Mouse (Mus musculus): Measurements from ENCODE around the gene Dscam.
A peak's percentile ranks its signal among the peaks of the same experiment; 100 is the strongest.

The Dscam gene

DNA sequence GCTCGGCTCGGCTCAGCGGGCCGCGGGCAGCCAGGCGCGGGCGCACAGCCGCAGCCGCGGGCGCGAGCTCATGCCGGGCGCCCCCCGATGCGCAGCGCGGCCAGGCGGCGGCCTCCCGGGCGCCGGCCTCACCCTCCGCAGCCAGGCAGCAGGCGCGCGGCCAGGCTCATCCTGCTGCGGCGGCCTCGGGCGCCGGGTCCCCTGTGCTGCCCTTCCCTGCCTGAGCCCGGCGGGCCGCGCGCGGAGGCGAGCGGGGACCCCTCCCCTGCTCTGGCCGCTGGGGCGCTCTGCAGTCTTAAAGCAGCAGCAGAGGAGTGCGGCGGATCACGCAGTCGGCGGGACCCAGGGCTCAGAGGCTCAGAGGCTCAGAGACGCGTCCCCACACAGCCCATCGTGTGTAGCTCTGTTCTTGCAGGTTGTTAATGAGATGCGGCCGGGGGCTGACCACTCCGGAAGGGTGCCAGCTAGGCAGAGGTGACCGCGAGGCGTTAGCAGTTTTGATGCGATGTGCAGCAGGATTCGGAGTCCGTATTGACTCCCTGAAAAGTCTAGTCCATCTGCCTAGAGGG is at the start of gene Dscam:
Dscam (minus strand) TSS at position 240 of the 569 bp plus-strand sequence.
- DNase-seq: no peak

DNA sequence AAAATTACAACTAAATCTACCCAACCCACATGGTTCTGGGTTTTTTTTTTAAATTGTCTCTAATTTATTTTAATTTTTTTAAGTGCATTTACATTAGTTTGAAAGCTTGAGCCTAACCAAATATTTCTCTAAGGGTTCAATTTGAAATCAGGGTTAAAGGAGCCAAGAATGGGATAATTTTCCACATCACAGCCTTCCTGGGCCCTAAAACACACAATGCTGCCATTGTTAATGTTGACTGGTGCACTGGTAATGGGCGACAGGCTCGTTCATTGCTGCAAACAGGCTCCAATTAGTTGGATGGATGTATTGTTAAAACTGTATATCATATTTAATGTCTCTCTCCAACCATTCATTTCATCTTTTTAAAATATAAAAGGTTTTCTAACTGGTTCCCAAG is 48.8 kb upstream of the Dscam start:
- no peak for DNase-seq

DNA sequence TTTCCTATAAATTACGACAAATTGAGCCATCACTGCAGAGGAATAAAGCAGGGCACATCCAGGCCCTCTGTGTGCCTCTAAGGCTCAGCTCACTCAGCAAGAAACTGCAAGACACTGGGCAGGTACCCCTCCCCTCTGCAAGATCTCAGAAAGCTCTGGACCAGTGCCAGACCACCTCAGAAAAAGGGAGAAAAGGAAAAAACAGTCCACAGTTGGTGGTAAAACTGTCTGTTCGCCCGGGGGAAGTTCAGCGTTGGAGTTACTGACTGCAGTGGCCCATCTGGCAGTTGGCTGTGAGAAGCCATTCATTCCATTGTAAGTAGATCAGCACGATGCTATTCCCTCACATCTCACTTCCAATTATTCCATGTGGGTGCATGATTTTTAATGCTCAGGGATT is 39.4 kb upstream of the Dscam start:
- DNase-seq: peak; percentile 1

DNA sequence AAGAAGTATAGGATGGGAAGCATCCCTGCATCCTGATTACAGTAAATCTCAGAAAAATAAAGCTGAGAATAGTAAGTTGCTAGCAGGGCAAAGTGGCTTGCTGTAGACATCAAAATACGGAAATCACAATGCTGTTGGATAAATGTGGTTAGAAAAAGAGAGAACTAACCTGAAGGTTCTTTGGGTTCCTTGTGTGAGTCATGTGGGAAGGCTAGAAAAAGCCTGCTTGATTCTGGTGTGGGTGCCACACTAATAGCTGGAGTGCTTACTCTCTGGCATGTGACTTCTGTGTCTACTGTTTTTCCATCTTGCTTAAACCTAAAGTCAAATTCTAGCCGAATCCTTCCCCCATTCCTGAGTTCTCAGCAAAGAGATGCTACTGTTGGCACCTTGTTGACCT is 37.7 kb upstream of the Dscam start:
- no peak for DNase-seq

DNA sequence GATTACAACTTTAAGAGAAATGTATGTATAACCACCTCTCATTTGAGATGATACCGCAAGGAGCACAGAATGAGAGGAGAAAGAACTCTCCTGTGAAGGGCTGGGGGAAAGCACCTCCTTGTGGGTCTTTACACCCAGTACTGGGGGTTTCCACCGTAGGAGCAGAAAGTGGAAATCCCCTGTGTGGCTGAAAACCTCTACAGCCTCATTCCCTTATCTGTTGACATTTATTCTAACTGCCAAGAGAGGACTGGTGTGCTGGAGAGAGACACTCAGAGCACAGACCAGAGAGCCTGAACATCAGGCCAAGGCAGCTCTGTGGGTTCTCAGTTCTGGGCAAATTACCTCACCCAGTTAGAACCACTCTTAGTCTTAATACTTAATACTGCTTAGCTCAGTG is 33.5 kb upstream of the Dscam start:
- DNase-seq: no peak

DNA sequence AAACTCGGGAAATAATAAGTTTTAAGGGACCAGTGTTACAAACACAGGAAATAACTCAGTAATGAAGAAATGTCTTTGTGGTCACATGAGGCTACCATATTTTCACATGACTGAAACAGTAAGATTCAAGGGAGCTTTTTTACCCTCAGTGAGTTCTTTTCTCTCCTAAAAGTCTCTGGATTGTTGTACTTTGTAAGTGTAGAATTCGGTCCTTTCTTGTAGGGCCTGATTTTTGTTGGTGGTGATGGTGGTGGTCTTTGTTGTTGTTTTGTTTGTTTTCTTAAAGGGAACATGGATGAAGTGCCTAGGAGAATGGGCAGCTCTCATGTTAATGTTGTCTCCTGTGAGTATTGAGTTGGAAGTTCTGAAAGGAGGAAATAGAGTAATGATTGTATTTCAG is 33.0 kb upstream of the Dscam start:
- DNase-seq: no peak

DNA sequence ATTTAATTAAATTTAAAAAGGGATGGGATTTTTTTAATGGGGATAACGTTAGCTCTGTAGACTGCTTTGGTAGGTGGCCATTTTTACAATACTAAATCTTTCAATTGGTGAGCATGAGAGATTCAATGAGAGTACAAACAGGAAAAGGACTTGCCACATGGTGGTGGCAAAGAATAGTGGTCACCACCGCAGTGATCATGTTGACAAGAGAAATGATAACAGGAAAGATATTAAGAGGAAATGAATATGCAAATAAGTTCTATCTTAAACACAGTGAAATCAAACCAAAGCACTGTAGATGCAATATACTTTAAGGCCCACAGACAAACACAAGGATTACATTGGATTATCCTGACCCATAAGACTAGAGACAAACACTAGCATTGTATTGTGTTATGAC is 24.1 kb upstream of the Dscam start:
- no peak for DNase-seq

DNA sequence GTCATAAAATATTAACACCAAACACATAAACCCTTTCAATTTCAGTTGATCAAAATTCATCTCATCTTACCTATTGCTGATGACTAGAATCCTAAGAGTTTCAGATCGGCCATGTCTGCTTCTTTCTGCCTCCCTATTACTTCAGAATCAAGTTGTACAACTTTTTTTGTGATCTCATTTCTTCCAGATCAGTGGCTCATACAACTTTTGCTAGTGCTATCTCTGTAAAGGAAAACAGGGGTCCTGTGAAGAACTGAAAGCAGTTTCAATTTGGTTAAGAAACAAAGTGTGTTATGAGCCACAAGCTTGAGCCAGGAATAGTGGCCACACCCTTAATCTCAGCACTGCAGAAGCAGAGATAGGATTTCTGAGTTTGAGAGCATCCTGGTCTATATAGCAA is 23.6 kb upstream of the Dscam start:
- DNase-seq: no peak

DNA sequence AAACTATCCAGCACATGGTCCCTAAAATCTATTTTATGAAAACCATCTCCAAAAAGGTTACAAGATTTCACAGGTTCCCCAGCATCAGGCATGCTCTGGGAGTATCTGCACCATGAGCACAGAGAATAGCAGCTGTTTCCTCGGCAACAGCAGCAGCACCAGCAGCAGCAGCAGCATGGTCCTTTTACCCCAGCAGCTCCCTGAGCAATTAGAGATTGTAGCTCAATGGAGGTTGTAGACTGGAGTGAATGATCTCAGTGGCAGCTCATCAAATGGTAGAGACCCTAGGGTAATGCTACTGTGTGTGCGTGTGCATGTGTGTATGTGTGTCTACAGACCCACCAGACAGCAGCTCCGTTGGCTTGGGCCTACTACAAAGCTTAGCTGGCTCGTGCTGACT is 21.7 kb upstream of the Dscam start:
- DNase-seq: no peak

DNA sequence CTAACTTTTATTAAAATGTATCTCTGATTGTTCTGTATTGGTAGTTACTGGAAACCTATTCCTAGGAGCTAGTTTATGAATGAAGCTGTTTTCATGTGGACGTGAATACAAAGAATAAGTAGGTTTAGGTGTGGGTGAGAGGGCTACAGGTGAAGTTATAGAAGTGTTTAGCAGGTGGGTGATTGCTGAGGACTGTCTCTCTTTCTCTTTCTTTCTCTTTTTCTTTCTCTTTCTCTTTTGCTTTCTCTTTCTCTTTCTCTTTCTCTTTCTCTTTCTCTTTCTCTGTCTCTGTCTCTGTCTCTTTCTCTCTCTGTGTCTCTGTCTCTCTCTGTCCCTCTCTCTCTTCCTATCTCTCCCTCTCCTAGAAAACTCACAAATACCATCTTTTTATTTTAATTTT is 20.1 kb upstream of the Dscam start:
- DNase-seq: no peak

DNA sequence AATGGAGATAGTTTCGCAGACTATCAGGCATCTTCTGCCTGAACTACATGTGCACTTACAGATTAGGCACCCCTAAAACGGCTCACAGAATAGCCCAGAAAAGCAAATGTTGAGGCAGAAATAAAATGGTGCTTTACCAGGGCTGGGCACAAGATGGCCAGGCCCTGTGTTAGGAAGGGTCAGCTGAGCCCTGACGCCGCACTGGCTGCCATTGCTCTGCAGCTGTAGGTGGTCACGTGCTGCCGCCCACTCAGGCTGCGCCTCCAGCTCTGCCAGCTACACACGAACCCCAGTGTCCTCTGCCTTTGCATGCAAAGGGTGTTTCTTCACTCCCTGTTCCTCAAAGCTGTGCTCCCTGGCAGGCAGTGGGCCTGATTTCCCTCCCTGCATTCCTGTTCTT is 948 bp upstream of the Dscam start:
- DNase-seq: no peak

DNA sequence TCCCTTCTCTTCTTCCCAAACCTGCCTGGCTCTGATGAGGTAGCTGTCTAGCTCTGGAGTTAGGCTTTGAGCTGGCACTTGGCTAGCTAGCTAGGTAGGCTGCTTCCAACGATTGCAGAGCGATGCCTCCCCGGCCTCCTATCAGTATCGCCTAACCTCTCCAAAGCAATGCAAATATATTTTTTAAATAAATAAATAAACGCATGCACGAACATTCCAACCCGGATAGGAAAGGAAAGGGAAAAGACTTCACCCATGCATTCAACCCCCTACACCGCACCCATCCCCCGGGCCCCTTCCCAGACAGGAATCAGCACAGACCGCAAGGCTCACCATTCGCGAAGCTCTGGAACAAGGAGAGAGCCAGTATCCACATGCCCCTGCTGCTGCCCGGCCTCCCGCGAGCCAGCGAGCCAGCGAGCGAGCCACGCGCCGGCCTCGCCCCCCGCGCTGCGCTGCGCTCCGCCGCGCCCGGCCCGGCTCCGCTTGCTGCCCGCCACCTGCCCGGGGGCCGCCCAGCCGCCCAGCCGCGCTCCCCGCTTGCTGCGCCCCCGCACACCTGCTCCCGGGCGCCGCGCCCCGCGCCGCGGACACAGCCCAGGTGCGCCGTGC is 545 bp downstream of the Dscam start:
- no peak for DNase-seq

DNA sequence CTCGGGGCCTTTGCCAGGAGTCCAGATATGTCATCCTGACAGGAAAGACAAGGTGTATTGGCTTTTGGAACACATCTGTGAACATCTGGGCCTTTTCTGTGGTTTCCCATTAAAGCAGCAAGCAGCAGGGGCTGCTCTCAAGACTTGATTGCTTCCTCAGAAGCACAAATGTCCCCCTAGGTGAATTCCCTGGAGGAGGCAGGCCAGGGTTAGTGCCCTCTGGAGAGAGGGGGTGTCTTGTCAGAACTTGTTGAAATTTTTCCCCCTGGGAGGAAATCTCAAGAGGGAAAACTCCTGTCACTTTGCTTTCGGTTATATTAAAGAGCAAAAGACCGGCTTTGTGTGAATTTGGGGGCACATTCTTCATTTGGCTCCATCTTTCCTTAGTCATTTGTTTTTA is 1.9 kb downstream of the Dscam start:
- DNase-seq: no peak

DNA sequence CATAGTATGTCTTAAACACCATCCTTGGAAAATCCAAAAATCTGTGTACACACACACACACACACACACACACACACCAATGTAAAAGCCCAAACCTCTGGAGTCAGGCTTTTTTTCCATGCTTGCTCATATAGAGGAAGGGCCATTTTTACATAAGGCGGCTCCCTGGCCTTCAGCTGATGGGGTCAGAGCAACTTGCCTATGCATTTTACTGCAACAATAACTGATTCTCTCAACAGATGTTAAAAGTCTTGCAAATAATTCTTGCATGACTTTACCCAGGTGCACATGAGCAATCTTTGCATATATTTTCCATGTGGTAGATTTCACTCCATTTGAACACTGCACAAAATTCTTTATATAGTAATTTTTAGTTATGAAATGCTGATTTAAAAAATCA is 2.5 kb downstream of the Dscam start:
- DNase-seq: no peak

DNA sequence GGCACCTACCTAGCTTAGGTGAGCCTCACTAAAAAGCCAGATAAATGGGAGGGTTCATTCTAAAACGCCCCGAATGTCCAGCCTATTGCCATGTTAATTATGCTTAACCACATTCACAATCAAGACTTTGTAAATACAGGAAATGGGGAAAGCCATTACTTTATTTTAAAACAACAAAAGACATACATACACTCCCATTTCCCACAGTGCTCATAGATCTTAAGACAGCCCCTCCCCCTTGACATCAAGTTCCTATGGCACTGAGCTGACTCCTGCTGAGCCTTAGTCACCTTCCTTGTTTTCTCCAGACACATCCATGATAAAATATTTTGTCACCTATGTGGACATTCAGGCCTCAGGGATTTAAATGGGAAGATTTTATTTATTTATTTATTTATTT is 4.4 kb downstream of the Dscam start:
- DNase-seq: no peak

DNA sequence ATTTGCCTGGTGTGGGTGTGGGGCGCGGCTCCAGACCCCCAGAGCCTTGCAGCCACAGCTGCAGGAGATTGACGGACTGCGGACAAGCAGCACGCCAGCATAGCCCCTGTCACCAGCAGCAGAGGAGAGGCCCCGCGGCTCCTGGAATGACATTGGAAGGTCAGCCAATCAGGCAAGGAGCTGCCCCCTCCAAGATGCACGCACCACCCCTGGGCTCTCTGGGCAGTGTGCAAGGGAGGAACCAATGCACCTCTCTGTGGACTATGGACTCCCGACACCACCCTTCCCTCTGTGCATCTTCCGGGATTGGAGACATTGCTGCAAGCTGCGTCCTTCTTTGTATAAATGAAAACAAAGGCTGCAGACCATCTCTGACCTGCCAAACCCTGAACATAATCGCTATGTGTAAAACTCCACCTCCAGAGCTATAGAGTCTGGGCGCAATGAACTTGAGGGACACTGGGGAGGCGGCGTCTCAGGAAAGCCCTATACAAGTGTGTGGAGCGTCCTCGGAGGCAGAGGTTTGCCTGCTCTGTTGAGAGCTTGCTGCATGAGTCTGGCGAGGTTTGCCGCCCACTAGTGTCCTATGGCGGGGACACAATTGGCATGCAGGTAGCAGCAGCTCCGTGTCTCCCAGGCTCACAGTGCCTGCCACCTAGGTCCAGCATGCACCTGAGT is 5.0 kb downstream of the Dscam start:
- DNase-seq: peak; percentile 56

DNA sequence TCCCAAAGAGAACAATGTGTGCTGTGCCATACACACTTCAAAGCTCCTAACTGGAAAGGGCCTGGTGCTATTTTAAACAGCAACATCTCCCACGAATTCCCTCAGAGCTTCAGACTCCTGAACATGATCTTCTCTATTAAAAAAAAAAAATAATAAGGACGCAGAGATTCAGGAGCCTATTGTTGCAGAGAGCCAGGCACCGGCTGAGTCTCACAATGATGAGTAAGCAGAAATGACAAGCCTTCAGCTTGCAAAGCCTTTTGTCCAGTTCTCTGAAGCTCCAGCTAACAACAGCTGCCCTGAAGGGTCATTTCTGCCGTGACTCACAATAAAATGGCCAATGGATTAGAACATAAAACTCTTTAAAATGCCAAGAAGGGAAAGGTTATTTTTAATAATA is 12.3 kb downstream of the Dscam start:
- no peak for DNase-seq

DNA sequence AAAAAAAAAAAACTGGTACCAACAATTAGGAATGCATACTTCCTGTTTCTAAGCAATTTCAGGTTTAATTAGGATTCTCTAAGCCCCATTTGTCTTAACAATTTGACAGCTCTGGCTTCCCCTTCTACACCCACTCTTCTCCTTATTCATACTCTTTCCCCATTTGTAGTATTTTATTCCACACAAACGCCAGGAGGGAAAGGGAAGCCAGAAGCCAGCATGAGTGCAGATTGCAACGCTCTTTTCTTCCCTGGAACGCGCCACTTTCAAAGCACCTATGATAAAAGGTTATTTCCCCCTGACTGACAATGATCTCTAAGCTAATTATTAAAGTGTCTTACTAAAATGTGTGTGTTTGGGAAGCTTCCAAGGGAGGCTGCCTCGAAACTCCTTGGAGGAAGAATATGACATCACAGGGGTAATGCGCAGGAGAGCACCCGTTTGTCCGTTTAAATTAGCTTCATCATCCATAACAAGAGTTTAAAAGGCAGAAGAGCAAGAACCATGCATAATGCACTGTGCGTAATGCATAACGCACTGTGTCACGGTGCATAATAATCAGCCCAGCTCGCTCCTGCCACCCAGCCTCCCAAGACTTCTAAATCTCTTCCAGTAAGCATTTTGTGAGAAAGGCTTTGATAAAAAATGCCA is 25.9 kb downstream of the Dscam start:
- no peak for DNase-seq

DNA sequence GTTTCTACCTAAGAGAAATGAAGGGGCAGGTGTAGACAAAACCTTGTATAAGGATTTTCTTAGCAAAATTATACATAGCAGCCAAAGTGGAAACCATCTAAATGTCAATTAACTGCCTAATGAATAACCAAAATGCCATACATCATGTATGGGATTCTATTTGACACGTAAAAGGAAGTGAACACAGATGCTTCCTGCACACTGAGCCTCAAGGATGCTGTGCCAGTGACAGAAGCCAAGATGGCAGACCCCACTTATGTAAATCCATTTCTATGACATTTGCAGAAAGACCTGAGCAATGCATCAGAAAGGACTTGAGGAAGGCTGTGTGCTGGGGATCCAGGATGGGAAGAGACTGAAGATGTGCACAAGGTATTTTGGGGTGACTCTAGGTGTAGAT is 28.6 kb downstream of the Dscam start:
- no peak for DNase-seq

DNA sequence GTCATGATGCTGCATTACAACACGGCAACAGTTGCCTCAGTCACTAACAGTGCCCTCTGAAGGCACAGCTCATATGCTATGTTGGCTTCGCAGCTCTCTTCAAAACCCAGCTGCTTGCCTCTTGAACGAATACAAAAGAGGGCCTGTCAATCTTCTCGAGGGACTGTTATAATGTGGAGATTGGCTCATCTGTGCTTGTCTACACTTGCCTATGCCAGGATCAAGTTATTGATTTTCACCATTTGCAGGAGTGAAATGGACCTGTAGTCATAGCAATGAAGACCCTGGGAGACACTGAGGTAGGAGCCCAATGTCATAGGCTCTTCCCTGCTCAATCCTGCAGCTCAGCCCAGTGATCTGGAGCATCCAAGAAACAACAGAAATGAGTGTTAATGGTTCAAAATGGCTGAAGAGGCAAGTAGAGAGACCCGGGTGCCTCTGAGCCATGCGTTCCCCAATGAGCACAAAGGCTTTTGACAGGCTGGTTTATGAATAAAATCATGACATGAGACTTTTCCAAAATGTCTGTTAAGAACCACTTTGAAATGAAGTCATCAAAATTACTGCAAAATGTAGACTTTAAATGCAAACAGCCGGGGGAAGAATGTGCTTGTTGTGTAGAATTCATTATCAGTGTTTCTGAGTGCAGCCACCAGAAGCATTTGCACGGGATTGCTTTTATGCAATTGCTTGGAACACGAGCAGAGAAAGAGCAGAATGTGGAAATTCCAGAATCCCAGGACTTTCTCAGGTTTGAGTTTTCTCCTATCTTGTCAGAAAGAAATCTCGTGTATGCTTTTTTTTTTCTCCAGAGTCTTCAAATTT is 35.3 kb downstream of the Dscam start:
- DNase-seq: no peak

DNA sequence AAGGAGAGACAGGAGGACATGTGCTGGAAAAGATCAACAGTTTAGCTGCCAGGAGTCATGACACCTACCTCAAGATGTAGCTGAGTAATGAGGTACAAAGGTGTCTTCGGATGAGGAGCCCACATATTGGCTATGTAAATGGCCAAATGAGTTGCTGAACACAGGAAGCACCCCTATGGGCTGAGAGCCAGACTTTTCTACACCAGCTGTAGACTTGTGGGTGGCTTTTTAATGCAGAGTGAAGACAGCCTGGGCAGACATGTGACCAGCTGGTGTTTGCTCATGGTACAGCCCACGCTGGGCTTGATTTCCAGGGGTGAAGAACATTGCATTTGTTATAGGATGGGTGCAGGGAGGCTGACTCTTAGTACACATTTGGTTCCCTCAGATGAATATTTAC is 43.3 kb downstream of the Dscam start:
- no peak for DNase-seq

DNA sequence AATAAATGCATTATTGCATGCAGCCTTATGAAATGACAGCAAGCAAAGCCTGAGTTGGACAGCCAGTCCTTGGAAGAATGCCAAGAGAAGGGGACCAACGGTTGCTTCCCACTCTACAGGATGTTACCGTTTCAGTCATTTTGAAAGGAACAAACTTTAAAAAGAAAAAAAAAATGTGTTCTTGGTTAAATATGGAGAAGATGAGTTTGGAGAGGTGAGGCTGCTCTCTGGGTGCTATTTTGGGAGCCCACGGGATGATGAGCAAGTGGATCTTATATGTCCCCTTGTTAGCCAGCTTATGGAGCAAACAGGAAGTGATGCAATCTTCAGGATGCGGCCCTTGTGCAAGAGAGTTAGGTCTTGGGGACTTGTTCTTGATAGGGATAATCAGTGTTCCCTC is 60.5 kb downstream of the Dscam start:
- no peak for DNase-seq

DNA sequence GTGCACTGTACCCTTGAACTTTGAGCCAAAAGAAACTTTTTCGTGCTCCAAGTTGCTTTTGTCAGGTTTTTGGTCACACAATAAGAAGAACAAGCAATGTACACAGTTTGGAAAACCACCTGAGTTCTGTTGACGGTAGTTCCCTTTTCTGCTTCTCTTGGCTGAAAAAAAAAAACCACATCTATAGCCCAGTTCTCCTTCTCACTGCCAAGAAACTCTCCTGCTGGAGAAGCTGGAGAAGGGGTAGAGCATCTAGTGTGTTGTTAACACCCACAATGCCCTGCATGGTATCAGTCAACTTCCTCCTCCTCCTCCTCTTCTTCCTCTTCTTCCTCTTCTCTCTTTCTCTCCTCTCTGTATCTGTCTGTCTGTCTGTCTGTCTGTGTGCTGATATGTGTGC is 65.3 kb downstream of the Dscam start:
- DNase-seq: no peak

DNA sequence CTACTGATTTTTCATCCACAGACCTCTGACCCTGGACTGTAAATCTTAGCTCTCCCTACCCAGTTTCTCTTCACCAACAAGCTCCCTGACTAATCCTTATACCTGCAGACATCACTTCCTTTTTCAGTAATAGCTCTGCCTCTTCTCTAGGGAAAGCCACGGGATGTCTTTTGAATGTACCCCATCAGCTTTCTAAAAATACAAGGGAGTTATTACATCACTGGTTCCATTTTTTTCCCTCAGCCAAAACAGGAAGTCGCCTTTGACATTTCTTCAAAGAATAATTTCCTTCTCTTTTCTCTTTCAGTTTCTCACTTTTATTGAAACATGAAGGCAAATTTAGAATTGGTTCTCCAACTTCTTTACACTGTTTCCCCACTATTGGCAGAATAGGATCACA is 67.5 kb downstream of the Dscam start:
- no peak for DNase-seq

All from cerebellum, adult 8-10 months (tissue).